Mouse (Mus musculus): ENCODE results near the gene Isoc2b.
"Not testable (repeated sequence)": the region's sequence is repeated elsewhere in the genome, so short reads cannot be mapped to it uniquely, and the experiment has no call there.

- not testable (repeated sequence) for TF ChIP-seq CTCF (IDR thresholded peaks at IDR 0.05; ENCODE audit: control insufficient read depth, insufficient read depth, low read length); POLR2A (IDR thresholded peaks at IDR 0.05; ENCODE audit: borderline replicate concordance, control insufficient read depth, low read depth, low read length)
These were observed 49.1 kb downstream of the Isoc2b start for GRCm38 (mm10) chr7:4820925-4821324.
